Mouse (Mus musculus) T-helper 2 cell (primary cell): ENCODE measurements around the gene Dlec1.

Experiments
- in situ Hi-C: fragments of 300-600 bp; cut with MboI, MseI; formaldehyde crosslinking; loops from one replicate; pipeline ENCODE4 v1.15.1; 2025; ENCODE audit warnings: high pct_unique_total_duplicates

Gene Dlec1

DNA sequence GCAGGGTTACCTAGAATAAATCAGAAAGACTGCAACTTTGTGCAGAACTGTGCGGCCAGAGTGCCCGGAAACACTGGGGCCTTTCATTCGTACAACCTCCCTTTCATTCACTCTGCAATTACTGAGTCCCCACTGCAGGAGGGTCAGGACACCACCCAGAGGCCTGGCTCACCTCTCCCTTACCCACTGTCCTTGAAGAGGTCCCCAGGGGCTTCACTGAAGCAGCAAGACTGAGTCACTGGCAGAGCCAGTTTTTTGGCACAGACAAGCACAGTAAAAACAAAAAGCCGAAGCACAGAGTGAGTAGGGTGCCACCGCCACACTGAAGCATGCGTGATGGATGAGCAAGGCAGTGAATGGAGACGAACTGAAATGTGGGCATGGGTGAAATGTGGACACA, 12.8 kb upstream of the Dlec1 start:
- in situ Hi-C loops, result no loop called here

DNA sequence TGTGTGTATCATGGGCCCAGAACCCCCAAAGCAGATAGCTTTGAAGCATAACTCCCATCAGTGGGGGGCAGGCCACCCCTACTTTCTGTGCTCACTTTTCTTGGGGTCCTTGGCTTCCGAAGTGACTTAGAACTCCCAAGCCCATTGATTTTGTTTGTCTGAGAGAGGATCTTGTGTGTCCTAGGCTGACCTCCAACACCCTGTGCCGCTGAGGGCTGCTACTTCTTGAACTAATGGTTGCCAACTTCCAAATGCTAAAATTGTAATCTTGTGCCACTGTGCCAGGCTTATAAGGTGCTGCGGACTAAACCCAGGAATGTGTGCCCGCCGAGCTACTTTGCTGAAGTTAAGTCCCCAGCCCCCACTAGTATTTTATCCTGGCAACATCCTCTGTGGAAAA, 11.8 kb upstream of the Dlec1 start:
- in situ Hi-C loops, result no loop called here

DNA sequence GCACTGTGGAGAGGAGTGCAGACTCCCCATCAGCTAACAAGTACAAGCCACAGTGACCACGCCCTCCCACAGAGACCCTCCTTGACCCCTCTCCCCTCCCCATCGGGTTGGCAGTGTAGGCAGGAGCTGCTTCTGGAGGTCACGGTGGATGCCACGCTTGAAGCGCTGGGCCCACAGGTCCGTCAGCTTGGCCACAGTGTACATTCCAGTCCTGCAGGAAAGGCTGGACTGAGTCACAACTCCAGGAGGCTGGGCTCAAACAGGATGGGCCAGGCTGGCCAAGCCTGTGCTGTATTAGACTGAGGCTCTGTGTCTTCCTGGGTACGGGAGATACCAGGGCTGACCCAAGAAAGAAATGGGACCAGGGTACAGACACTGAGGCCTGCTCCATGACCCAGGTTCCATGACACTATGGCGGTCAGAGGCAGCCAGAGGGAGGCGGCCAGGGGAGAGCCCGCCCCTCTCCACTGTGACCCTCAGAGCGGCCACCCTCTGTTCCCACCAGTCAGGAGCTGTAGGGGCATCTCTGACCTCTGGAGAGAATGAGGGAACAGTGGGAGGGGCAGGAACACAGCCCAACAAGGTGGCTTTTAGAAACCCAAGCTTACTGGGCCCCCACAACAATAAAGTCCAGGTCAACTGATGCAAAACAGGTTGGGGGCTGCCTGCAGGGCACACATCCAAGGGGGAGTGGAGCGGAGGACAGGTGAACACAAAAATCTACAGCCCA, 10.5 kb upstream of the Dlec1 start:
- in situ Hi-C loops, result no loop called here

DNA sequence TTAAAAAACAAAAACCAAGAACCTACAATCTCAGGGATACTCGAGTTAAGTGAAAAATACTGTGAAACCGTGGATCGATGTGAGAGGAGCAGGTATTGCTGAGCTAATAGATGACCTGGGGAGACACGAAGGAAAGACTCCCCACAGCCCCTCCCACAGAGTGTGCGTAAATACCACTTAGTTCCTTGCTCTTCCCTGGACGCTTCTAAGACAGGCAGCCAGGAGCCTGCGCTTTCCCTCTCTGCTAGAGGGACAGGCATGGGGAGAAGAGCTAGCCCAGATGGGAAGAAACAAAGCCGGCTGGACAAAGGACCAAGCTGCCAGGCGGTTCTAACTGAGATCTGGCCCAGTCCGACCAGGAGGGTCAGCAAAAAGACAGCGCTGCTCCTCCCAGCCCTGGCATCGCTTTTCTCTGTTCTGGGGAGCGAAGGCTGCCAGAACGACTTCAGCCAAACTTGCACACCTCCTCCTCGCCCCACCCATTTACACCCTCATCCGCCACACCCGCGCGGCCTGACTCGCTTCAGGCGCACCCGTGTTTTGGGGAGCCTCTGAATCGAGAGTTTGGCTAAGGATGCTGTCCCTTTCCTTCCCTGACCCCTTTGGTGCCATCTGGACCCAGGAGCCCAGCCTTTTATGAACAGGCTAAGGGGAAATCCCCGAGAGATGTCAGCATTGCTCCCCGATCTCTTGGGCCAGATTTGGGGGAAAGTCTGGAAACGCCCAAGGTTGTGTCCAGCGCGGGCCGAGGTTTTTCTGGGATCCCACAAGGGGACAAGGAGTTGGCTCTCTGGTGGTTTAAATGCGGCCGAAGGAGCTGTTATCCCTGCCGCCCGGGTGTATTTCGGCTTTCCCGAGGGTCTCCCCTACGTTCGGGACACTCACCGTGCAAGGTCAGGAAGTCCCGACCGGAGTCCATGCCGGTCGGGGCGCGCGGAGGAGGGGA, 9.5 kb upstream of the Dlec1 start:
- in situ Hi-C loops, result no loop called here

DNA sequence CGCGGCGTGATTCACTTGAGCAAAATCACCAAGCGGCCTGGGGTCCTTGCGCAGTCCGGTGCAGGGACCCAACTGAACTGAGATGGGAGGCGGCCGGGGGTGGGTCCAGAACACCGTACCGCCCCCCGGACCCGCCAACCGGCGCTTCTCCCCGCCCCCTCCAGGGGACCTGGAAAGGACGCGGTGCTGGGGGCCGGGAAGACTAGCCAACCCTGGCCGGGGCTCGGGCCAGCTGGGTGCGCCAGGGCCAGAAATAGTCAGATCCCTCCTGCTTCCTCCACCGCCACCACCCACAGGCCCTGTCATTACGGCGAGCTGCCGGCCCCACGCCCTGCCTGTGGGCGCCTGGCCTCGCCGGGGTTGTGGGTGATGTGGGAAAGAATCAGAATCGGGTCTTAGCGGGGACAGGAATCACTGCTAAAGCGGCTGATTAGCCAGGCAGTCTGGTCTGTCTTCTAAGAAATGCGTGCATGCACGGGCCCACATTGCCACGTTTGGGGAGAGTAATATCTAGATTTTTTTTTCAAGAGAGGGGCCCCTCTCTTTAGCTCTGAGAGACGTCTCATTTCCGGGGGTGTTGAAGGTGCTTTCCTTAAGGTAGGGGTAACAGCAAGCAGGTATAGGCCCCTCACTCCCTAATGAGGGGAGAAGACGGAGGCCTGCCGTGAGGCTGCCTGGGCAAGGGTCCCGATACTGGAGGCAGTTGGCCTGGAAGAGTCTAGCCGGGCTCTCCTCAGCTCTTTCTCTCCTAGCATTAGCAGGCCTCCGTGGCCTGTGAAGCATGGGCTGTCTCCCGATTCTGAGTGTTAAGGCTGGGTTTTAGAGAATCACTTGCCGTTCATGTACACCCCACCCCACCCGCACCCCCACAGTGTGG, 8.6 kb upstream of the Dlec1 start, which contains the start of gene Plcd1:
Plcd1 (minus strand) TSS at position 84 of the 877 bp plus-strand sequence.
- in situ Hi-C loops, result no loop called here

DNA sequence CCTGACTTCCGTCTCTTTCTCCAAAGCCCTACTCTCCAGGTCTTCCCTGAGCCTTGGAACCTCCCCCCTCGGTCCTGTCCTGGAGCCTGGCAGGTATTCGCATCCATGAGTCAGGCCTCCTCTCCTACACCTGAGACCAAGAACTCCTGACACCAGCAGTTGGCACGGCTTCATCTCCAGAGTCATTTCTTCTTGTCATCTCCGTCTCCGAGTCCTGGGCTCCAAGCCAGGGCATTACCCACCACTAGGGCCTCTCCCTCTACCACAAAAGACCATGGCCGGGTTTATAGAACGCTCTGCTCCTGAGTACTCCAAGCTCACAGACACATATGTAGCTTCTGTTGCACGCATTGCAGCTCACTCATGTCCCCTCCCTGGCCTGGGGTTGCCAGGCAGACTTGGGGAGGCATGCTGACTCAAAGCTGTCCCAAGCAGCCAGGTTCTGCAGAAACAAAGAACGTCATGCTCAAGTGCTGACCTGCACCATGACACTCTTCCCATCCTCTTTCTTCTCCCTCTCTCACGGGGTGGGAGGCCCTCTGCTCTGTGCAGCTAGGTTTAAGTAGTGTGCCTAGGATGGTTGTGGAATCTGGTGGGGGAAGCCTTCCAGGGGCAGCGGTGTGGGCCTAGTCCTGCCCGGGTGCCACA, 7.7 kb upstream of the Dlec1 start:
- in situ Hi-C loops, result no loop called here

DNA sequence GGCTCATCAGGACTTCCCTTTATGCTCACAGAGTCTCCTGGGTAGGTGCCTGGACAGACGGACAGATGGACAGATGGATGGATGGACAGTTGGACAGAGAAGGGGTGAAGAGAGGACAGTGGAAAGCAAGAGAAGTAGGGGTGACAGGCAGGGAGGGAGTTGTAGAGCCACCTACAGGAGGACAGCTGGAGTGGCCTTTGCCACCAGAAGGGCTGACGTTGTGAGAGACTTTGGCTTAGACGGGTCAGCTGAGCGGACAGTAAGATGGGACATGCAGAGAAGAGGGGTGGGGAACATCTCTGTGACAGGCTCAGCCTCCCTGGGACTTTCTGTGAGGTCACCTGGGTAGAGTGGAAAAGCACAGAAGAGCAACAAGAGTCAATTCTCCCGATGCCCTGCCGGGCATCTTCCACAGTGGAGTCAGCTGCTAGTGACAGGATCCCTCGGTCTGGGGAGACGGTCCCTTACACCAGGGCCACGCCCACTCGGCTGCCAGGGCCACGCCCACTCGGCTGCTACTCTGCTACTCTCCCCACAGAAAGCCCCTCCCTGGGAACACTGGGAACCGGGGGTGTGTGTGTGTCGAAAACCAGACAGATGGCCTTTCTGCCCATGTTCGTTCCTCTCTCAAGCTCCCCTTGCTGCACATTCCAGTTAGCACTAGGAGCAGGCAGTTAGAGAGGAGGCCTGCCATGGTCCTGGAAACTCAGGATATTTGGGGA, 1.9 kb upstream of the Dlec1 start:
- in situ Hi-C loops, result loop anchor here (10.0 kb wide), 1 partner anchor 174 kb away; no protein-coding TSS in a partner anchor

DNA sequence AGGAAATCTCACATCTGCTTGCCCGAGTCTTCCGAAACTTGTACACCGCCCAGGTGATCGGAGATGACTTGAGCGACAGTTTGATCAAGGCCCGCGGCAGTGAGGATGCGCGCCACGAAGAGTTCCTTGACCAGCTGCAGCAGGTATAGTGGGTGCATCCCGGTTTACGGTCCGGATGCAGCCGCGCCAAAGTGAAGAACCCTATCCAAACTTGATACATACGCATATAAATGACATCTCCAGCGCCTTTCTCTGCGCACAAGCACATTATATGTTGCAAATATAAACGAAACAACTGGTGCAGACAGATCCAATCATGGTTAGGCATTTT, 470 bp downstream of the Dlec1 start:
- in situ Hi-C loops, result loop anchor here (10.0 kb wide), 1 partner anchor 172 kb away; no protein-coding TSS in a partner anchor

DNA sequence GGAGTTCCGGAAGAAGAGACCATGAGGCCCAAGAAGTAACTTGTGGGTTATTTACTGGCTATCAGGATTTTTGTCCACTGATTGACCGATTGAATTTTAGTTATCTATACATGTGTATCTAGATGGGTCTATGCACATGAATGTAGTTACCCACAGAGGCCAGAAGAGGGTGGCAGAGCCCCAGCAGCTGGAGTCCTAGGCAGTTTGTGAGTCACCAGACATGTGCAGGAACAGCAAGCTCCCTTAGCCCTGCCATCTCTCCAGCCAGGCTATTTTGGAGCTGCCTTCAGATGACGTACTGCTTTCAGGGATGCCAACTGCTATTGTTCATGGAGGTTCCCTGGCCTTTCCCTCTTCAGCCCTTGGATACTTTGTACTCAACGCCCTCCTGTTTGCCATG, 5.3 kb downstream of the Dlec1 start:
- in situ Hi-C loops, result loop anchor here (5.0 to 10.0 kb wide), 2 partner anchors 167 to 250 kb away; partner anchors contain the start of gene Xylb

DNA sequence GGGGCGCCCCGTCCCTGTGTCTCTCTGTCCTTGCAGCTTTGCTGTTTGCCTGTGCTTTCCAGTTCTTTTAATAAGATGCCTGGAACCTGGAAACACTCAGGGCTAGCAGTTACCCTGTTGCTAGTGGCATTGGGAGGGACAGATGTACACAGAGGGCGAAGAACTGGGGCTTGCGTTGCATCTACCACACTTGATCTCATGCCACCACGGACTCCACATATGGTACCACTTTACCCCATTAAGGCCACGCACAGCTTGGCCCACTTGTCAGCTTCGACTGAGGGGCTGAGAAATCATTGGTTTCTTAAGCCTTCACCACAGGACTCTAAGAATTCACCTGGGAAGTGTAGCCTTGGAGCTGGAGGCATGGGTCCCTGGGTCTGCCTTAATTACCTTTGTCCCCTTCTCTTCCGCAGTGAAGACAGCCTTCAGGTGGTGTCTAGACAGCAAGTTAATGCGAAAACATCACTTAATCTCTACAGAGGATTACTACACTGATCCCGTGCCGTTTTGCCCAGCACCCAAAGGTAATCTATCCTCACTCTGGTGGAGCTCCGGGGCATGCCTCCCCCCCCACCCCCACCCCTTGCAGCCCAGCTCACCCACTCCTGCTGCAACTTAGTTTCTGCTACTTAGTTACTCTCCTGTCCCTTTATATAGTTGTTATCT, 7.5 kb downstream of the Dlec1 start:
- in situ Hi-C loops, result loop anchor here (5.0 to 10.0 kb wide), 2 partner anchors 165 to 247 kb away; partner anchors contain the start of gene Xylb

DNA sequence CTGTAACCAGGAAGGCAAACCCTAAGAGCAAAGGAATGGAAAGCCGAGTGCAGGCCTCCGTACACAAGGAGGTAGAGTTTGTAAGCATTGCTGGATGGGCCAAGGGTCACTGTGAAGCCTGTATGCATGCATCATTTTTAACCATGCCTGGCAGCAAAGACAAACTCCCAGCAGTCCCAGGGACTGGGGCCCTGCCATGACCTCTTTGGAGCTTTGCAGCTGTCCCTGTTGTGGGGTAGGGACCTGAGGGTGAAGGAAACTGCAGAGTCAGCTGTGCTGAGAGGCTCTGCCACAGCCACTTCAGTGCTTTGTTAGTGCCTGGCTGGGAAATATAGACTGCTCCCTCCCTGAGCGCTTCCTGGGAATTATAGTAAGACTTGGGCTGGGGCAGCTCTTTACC, 8.4 kb downstream of the Dlec1 start:
- in situ Hi-C loops, result no loop called here

DNA sequence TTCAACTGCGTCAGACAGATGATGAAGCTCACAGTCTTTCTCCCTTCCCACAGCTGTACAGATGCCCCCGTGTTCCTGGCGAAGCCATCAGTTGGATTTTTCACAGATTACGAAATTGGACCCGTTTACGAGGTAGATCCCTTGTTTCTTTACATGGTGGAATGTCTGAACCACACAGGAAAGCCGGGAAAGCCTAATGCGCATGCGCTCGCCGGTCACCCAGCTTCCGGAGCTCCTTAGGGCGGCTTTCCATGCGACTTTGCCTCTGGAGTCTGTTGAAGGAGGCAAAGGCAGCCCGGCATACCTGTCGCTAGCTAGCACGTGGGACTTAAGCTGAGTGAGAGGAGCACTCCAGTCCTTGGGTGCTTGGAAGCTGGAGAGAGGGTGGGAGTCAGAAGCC, 12.6 kb downstream of the Dlec1 start:
- in situ Hi-C loops, result no loop called here

DNA sequence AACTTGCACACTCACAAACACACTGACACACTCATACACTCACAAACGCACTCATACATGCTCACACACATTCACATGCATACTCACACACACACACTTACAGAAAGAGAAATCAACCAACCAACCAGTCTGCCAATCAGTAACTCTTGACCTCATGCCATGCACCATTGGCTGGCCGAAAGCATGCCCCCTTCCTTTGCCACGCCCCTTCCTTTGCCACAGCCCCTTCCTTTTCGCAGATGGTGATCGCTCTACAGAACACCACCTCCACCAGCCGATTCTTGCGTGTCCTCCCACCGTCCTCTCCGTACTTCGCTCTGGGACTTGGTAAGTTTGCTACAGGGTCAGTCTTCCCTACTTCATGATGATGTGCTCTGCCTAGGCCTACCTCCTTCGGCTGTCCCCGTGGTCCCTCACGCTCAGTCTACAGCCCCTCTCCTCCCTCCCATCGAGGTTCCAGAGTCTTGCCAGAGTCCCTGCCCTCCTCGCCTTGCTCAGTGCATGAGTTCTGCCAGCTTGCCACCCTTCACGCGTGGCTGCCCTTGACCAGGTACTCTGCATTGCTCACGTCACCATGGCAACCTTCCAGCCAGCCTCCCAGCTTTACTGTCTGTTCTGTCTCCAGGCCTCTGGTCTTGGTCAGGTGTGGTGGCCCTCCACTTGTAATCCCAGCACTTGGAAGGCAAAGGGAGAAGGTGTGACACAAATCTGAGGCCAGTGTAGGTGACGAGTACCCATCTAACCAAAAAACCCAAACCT, 17.3 kb downstream of the Dlec1 start:
- in situ Hi-C loops, result no loop called here

DNA sequence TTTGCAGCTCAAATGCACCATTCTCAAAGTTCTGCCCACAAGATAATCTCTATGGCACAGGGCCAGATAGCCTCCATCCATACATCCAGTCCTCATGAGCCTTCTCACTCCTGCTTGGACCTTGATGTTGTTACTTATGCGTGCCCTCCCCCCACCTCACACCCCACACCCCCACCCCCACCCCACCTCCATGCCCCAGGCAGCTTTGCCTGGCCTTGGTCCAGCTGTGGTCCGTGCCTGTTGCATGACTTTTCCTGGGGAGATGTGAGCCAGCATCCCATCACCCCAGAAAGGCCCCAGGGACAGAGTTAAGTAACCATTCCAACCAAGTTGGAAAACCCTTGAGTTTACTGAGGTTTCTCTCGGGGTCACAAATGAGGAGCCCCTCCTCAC, 17.9 kb downstream of the Dlec1 start:
- in situ Hi-C loops, result no loop called here

DNA sequence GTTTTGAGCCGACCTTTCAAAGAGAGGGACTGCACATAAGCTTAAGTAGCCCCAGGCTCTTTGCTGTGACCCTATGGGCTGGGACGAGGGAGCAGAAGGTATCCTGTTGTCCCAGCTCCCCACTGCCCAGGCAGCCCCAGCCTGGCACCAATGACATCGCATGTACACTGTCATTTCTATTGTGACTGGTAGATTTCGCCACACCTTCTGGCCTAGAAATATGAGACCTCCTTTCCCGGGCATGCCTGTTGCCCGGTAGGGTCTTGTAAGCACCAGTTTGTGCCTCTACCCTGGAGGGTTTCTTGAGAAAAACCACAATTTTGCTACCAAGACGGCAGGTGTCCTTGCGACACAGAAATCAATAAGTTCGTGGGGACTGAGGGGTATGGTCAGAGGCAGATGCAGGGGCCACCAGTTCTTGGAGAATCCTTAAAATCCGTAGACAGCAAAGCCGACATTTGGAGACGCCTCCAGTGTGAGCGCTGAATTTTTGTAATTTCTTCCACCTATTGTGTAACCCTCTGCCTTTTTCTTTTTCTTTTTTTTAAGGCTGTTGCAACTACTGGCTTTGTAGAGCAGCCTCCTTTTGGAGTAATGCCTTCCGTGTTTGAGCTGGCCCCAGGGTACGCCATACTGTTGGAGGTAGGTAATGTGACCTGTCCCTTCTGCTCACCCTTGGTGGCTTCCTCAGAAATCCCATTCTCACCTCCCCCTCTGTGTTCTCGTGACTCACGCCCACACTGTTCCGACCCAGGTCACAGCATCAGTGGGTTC, 20.5 kb downstream of the Dlec1 start:
- in situ Hi-C loops, result no loop called here

DNA sequence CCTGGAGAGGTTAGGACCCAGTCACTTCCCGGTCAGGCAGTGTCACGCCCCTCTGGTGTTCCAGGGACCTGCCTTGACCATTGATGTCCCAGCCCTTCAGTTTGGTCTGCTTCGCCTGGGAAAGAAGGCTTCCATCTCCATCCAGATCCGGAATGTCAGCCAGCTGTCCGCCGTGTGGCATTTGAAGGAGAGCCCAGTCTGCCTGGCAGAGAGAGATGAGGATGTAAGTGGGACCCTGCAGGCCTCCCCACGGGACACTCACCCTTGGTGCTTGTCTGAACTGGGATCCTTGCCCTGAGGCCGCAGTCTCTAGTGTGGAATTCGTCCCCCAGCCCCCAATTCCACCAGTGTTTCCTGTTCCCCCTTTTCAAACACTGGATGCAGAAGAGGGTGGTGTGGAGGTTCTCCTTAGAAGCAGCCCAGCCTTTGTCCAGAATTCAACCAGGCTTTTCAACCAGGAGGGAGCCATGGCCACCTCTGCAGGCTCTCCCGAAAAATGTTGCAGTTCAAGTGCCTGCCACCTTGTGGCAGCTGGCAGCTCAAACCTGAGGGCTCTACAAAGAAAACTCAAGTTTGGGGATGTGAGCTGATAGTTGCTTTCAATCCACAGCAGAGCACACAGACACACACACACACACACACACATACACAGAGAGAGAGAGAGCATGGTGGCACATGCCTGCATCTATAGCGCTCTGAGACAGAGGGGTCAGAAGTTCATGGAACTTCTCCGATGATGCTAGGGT, 26.3 kb downstream of the Dlec1 start:
- in situ Hi-C loops, result no loop called here

DNA sequence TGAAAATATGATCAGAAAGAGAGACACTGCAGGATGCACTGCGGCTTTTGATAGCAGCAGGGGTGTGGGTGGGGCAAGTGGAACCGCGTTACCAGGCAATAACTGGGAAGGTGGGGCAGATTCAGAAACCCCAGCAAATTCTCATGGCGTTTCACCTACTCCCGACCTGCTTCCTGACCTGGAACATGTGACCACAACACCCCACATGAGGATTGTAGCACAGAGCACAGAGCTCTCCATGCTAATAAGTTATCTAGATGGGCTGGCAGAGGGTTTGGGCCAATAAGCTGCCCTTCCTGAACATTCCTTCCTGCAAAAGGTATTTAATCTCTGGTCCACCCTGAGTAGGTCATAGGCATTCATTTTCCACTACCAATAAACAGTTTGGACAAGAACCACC, 28.4 kb downstream of the Dlec1 start:
- in situ Hi-C loops, result no loop called here

DNA sequence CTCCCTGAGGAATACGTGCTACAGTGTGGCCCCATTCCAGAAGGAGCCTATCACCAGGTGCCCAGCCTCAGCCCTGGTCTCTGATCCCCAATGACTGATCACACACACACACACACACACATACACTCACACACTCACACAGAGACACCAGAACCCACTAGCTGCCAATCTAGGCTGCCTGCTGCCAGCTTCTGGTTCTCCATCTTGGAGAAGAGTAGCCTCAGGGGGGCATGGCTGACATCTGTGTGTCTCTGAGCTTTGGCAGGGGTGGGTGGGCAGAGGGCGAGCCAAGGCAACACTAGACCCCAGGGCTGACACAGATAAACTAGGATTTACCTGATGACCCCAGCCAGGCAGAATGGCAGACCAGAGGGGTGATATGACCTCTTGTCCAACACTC, 36.6 kb downstream of the Dlec1 start:
- in situ Hi-C loops, result no loop called here
